Mouse (Mus musculus) bone marrow, adult 2 months (tissue): Measurements from ENCODE around the gene Cd300lf. TPM values are rescaled to one million over a fixed set of nuclear protein-coding genes. Genes with fewer than 3 reads are reported as not detected.

Source experiments
- H3K27ac ChIP-seq: fragments of 200-500 bp; 2 replicates; pipeline ENCODE4 v1.5.1; 2012; ENCODE audit warnings: low read depth, mild to moderate bottlenecking, control low read depth, inconsistent platforms, low read length; ENCODE audit not compliant: control insufficient read depth, poor library complexity, insufficient read depth
- H3K4me1 ChIP-seq: fragments of 200-500 bp; 2 replicates; pipeline ENCODE4 v1.6.1; 2011; ENCODE audit warnings: low read length; ENCODE audit not compliant: control insufficient read depth, insufficient read depth
- H3K4me3 ChIP-seq: fragments of 200-500 bp; replicated peaks from 2 replicates; pipeline ENCODE3; 2011; ENCODE audit warnings: mild to moderate bottlenecking, low read depth, low read length, control low read depth; ENCODE audit not compliant: control insufficient read depth
- CTCF ChIP-seq: fragments of 200-500 bp; IDR thresholded peaks from 2 replicates; pipeline ENCODE4 v1.5.1; 2011; ENCODE audit warnings: low read length, control low read depth; ENCODE audit not compliant: control insufficient read depth, insufficient read depth
- POLR2A ChIP-seq: fragments of 200-500 bp; IDR thresholded peaks from 2 replicates; pipeline ENCODE4 v1.6.1; 2011; ENCODE audit warnings: low read depth, mild to moderate bottlenecking, control low read depth, low read length, borderline replicate concordance; ENCODE audit not compliant: control insufficient read depth
- WGBS: fragments of 180-500 bp; shearing (Covaris S2); methylation state at CpG from one replicate; pipeline ENCODE4 v1.1.7; 2018; 5-methylcytosine and 5-hydroxymethylcytosine counted together
- polyA plus RNA-seq: library from polyadenylated mRNA; stranded (reverse); fragments of >200 nt; gene quantifications from 2 replicates; pipeline ENCODE4 v1.2.4, GENCODE M21; 2011; ENCODE audit warnings: low replicate concordance; ENCODE audit not compliant: missing spikeins, insufficient read depth, insufficient read length

Gene Cd300lf
- polyA plus RNA-seq, 1 experiment, result 79.7 TPM

- Histone ChIP-seq H3K4me3 (no peak overlapping the region), H3K27ac (no peak overlapping the region), H3K4me1 (peaks cover 3% of the 10 kb centered on the region; the same call in 1 of the 2 replicates)
- 36% methylated on average over 18 of the region's 18 CpGs for WGBS
- peak; percentile 89 for TF ChIP-seq CTCF
- TF ChIP-seq POLR2A, result no peak
Observed at GRCm38 (mm10) chr11:115083376-115084139, 50.2 kb downstream of the Cd300lf start.

GRCm38 (mm10) chr11:115082196-115082595, 51.6 kb downstream of the Cd300lf start:
- TF ChIP-seq POLR2A (no peak), CTCF (no peak)
- 74% methylated on average over 6 of the region's 6 CpGs for WGBS
- Histone ChIP-seq H3K27ac (no peak overlapping the region), H3K4me1 (peaks cover 3% of the 10 kb centered on the region; the same call in 1 of the 2 replicates), H3K4me3 (no peak overlapping the region)

GRCm38 (mm10) chr11:115081373-115081772, 52.4 kb downstream of the Cd300lf start:
- Histone ChIP-seq H3K27ac (no peak overlapping the region), H3K4me3 (no peak overlapping the region), H3K4me1 (peaks cover 3% of the 10 kb centered on the region; the same call in 1 of the 2 replicates)
- WGBS, result 55% methylated on average over 3 of the region's 3 CpGs
- TF ChIP-seq CTCF (no peak), POLR2A (no peak)

GRCm38 (mm10) chr11:115080886-115081285, 52.9 kb downstream of the Cd300lf start:
- 20% methylated on average over 13 of the region's 13 CpGs for whole genome bisulfite sequencing
- H3K27ac ChIP-seq, result no peak overlapping the region
- TF ChIP-seq POLR2A, result no peak
- TF ChIP-seq CTCF, result peak; percentile 74
- H3K4me3 ChIP-seq, result no peak overlapping the region
- H3K4me1 ChIP-seq, result peaks cover 3% of the 10 kb centered on the region; the same call in 1 of the 2 replicates

GRCm38 (mm10) chr11:115078680-115079079, 55.1 kb downstream of the Cd300lf start:
- H3K4me3 ChIP-seq, result no peak overlapping the region
- 59% methylated on average over 5 of the region's 5 CpGs for WGBS
- H3K27ac ChIP-seq, result no peak overlapping the region
- peaks cover 3% of the 10 kb centered on the region; the same call in 1 of the 2 replicates for H3K4me1 ChIP-seq
- no peak for TF ChIP-seq CTCF
- no peak for TF ChIP-seq POLR2A

- 94% methylated on average over 1 of the region's 1 CpGs for WGBS
- Histone ChIP-seq H3K4me3 (no peak overlapping the region), H3K4me1 (peaks cover 3% of the 10 kb centered on the region; the same call in 1 of the 2 replicates), H3K27ac (no peak overlapping the region)
- no peak for TF ChIP-seq POLR2A
Observed at GRCm38 (mm10) chr11:115077436-115077835, 56.4 kb downstream of the Cd300lf start.

GRCm38 (mm10) chr11:115075859-115076258, 57.9 kb downstream of the Cd300lf start:
- H3K27ac ChIP-seq, result no peak overlapping the region
- H3K4me3 ChIP-seq, result no peak overlapping the region
- no peak for TF ChIP-seq POLR2A
- no peak for TF ChIP-seq CTCF
- H3K4me1 ChIP-seq, result peaks cover 1% of the 10 kb centered on the region; the same call in 1 of the 2 replicates
- 69% methylated on average over 5 of the region's 5 CpGs for WGBS

GRCm38 (mm10) chr11:115075407-115075806, 58.4 kb downstream of the Cd300lf start:
- Histone ChIP-seq H3K4me3 (no peak overlapping the region), H3K4me1 (peaks cover 1% of the 10 kb centered on the region; the same call in 1 of the 2 replicates), H3K27ac (no peak overlapping the region)
- no peak for TF ChIP-seq CTCF
- no peak for TF ChIP-seq POLR2A
- WGBS, result 53% methylated on average over 7 of the region's 7 CpGs

- Histone ChIP-seq H3K4me1 (no peaks in the 10 kb centered on the region), H3K4me3 (no peak overlapping the region), H3K27ac (no peak overlapping the region)
- WGBS, result 73% methylated on average over 5 of the region's 5 CpGs
- TF ChIP-seq CTCF (no peak), POLR2A (no peak)
Observed at GRCm38 (mm10) chr11:115073002-115073401, 60.8 kb downstream of the Cd300lf start.
